Mouse (Mus musculus) liver, postnatal 0 days (tissue): ENCODE results near the gene Fyttd1.

Source experiments
- CTCF ChIP-seq: sonication (generic); IDR thresholded peaks from 2 replicates; pipeline ENCODE4 v1.5.1; 2016; ENCODE audit warnings: antibody characterized with exemption, low read depth
- EP300 ChIP-seq: IDR thresholded peaks from 2 replicates; pipeline ENCODE4 v1.6.1; 2016; ENCODE audit warnings: antibody characterized with exemption, low read depth, mild to moderate bottlenecking

DNA sequence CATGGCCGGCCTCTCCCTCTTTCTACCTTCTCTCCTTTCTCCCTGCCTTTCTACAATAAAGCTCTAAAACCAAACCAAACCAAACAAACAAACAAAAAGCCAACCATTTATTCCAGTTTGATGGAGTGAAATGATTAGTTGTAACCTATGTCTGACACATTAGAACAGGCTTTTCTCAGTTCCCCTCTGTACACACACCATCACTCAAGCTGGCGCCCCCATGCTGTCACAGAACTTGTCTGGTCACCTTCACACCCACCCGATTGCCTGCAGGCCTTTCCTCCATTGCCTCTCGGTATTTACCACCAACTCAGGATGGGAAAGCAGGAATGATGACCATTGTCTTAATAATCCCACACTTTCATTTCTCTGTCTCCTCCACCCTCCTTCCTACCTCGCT lies 79.6 kb downstream of the Fyttd1 start:
- TF ChIP-seq CTCF, result peak; percentile 8; the same call in 1 of the 2 replicates
- no peak for TF ChIP-seq EP300
